Mouse (Mus musculus) MEL (cell line): ENCODE results near the gene Lefty1.

Experiments
- CTCF ChIP-seq, 3 experiments: IDR thresholded peaks in 2 of 3; conservative IDR thresholded peaks in 1 of 3; 2 replicates each; pipeline ENCODE4 v1.5.1; 2011 to 2012; ENCODE audit warnings: low read length in 3 of 3, low read depth in 2 of 3, mild to moderate bottlenecking in 2 of 3, improper control_type of control experiment in 1 of 3, inconsistent platforms in 1 of 3, mixed read lengths in 1 of 3, moderate library complexity in 1 of 3; ENCODE audit not compliant: control insufficient read depth in 1 of 3, insufficient read depth in 1 of 3, poor library complexity in 1 of 3, severe bottlenecking in 1 of 3
- EP300 ChIP-seq, 2 experiments: IDR thresholded peaks; 2 replicates each; pipeline ENCODE4 v1.6.1; 2011; ENCODE audit warnings: improper control_type of control experiment in 2 of 2, low read length in 2 of 2, low read depth in 1 of 2, mild to moderate bottlenecking in 1 of 2
- GABPA ChIP-seq: IDR thresholded peaks from 2 replicates; pipeline ENCODE4 v1.6.1; 2012; ENCODE audit warnings: low read depth, mild to moderate bottlenecking, inconsistent platforms, low read length, improper control_type of control experiment, moderate library complexity
- MAX ChIP-seq: IDR thresholded peaks from 2 replicates; pipeline ENCODE4 v1.6.1; 2011; ENCODE audit warnings: low read length, improper control_type of control experiment
- POLR2AphosphoS2 ChIP-seq: IDR thresholded peaks from 2 replicates; pipeline ENCODE4 v1.6.1; 2011; ENCODE audit warnings: low read length, improper control_type of control experiment
- POLR2AphosphoS5 ChIP-seq: IDR thresholded peaks from 2 replicates; pipeline ENCODE4 v1.6.1; 2012; ENCODE audit warnings: low read depth, borderline replicate concordance, mild to moderate bottlenecking, inconsistent platforms, low read length, moderate library complexity, mixed read lengths
- RAD21 ChIP-seq: IDR thresholded peaks from 2 replicates; pipeline ENCODE4 v1.6.1; 2011; ENCODE audit warnings: mild to moderate bottlenecking, low read depth, low read length, improper control_type of control experiment
- TAL1 ChIP-seq: IDR thresholded peaks from 2 replicates; pipeline ENCODE4 v1.6.1; 2012; ENCODE audit warnings: mild to moderate bottlenecking, inconsistent platforms, low read length, moderate library complexity, mixed read lengths
- ZMIZ1 ChIP-seq: IDR thresholded peaks from 2 replicates; pipeline ENCODE4 v1.6.1; 2012; ENCODE audit warnings: low read depth, mild to moderate bottlenecking, inconsistent platforms, low read length, improper control_type of control experiment, moderate library complexity

- no peak for TF ChIP-seq TAL1
- no peak for TF ChIP-seq RAD21
- no peak for TF ChIP-seq CTCF (IDR thresholded peaks at IDR 0.05 in 2 of 3, conservative IDR thresholded peaks at IDR 0.05 in 1 of 3; ENCODE audit: control insufficient read depth in 1 of 3, insufficient read depth in 1 of 3, low read depth in 2 of 3, low read length in 3 of 3, poor library complexity in 1 of 3, severe bottlenecking in 1 of 3)
- no peak for TF ChIP-seq MAX
- no peak for TF ChIP-seq EP300 (IDR thresholded peaks at IDR 0.05; ENCODE audit: low read depth in 1 of 2, low read length in 2 of 2)
- no peak for TF ChIP-seq POLR2AphosphoS5
- no peak for TF ChIP-seq GABPA
- TF ChIP-seq ZMIZ1 = no peak
- no peak for TF ChIP-seq POLR2AphosphoS2
These were observed 31.2 kb upstream of the Lefty1 start for GRCm38 (mm10) chr1:180903666-180904038.
